Mouse (Mus musculus): ENCODE measurements around the gene Nell2. TPM values are rescaled to one million over a fixed set of nuclear protein-coding genes. Genes with fewer than 3 reads are reported as not detected.

Gene Nell2
- polyA plus RNA-seq, 1 experiment from 2014 or later = 21.4 TPM

- WGBS = 74% methylated on average over 11 of the region's 11 CpGs
- no peak overlapping the region for H3K9ac ChIP-seq
- H3K36me3 ChIP-seq = no peaks in the 10 kb centered on the region
- no peaks in the 10 kb centered on the region for H3K4me1 ChIP-seq
- no peak for ATAC-seq (ENCODE audit: insufficient number of reproducible peaks, low FRiP score, low TSS enrichment, low read depth)
- H3K9me3 ChIP-seq = no peaks in the 10 kb centered on the region
- no peak overlapping the region for H3K27ac ChIP-seq
- H3K4me2 ChIP-seq = no peak overlapping the region
- no peaks in the 10 kb centered on the region for H3K27me3 ChIP-seq
- no peak overlapping the region for H3K4me3 ChIP-seq
These were observed 118.0 kb downstream of the Nell2 start for GRCm38 (mm10) chr15:95410213-95410843.

- no peaks in the 10 kb centered on the region for H3K4me1 ChIP-seq
- WGBS = 73% methylated on average over 5 of the region's 5 CpGs
- H3K4me2 ChIP-seq = no peak overlapping the region
These were observed 138.0 kb downstream of the Nell2 start for GRCm38 (mm10) chr15:95390347-95390746.

GRCm38 (mm10) chr15:95388950-95389349, 139.4 kb downstream of the Nell2 start:
- Histone ChIP-seq H3K27me3 (no peaks in the 10 kb centered on the region), H3K9ac (no peak overlapping the region), H3K9me3 (no peaks in the 10 kb centered on the region), H3K4me2 (no peak overlapping the region), H3K4me1 (peaks cover 2% of the 10 kb centered on the region; the same call in 1 of the 2 replicates), H3K27ac (no peak overlapping the region), H3K36me3 (no peaks in the 10 kb centered on the region), H3K4me3 (no peak overlapping the region)
- ATAC-seq (ENCODE audit: insufficient number of reproducible peaks, low FRiP score, low TSS enrichment, low read depth) = no peak
- WGBS = 80% methylated on average over 4 of the region's 4 CpGs

More at GRCm38 (mm10) chr15:95390347-95390746, 138.0 kb downstream of the Nell2 start:
- no peak overlapping the region for H3K27ac ChIP-seq
- ATAC-seq (ENCODE audit: insufficient number of reproducible peaks, low FRiP score, low TSS enrichment, low read depth) = no peak
- H3K9me3 ChIP-seq = no peaks in the 10 kb centered on the region
- H3K9ac ChIP-seq = no peak overlapping the region
- no peaks in the 10 kb centered on the region for H3K27me3 ChIP-seq
- H3K4me3 ChIP-seq = no peak overlapping the region
- H3K36me3 ChIP-seq = no peaks in the 10 kb centered on the region

GRCm38 (mm10) chr15:95380859-95381258, 147.5 kb downstream of the Nell2 start:
- Histone ChIP-seq H3K4me2 (no peak overlapping the region), H3K9ac (no peak overlapping the region), H3K4me1 (peaks cover 12% of the 10 kb centered on the region; the same call in 1 of the 2 replicates), H3K4me3 (no peak overlapping the region), H3K36me3 (no peaks in the 10 kb centered on the region), H3K27ac (no peak overlapping the region), H3K9me3 (no peaks in the 10 kb centered on the region), H3K27me3 (no peaks in the 10 kb centered on the region)
- ATAC-seq (ENCODE audit: insufficient number of reproducible peaks, low FRiP score, low TSS enrichment, low read depth) = peak; percentile 52; the same call in 1 of the 2 replicates
- 30% methylated on average over 2 of the region's 2 CpGs for WGBS

GRCm38 (mm10) chr15:95370720-95371395, 157.5 kb downstream of the Nell2 start:
- H3K4me2 ChIP-seq = no peak overlapping the region
- 73% methylated on average over 16 of the region's 16 CpGs for WGBS
- no peak overlapping the region for H3K9ac ChIP-seq
- H3K4me1 ChIP-seq = no peaks in the 10 kb centered on the region
- no peaks in the 10 kb centered on the region for H3K27me3 ChIP-seq
- no peak overlapping the region for H3K4me3 ChIP-seq
- no peak overlapping the region for H3K27ac ChIP-seq
- no peak for ATAC-seq (ENCODE audit: insufficient number of reproducible peaks, low FRiP score, low TSS enrichment, low read depth)
- no peaks in the 10 kb centered on the region for H3K36me3 ChIP-seq
- no peaks in the 10 kb centered on the region for H3K9me3 ChIP-seq

- H3K9me3 ChIP-seq = no peaks in the 10 kb centered on the region
- H3K4me1 ChIP-seq = no peaks in the 10 kb centered on the region
- WGBS = 87% methylated on average over 10 of the region's 10 CpGs
- H3K9ac ChIP-seq = no peak overlapping the region
- H3K36me3 ChIP-seq = no peaks in the 10 kb centered on the region
- H3K27ac ChIP-seq = no peak overlapping the region
- no peaks in the 10 kb centered on the region for H3K27me3 ChIP-seq
- no peak overlapping the region for H3K4me2 ChIP-seq
- H3K4me3 ChIP-seq = no peak overlapping the region
- no peak for ATAC-seq (ENCODE audit: insufficient number of reproducible peaks, low FRiP score, low TSS enrichment, low read depth)
These were observed 160.2 kb downstream of the Nell2 start for GRCm38 (mm10) chr15:95368185-95368584.

GRCm38 (mm10) chr15:95366506-95366905, 161.9 kb downstream of the Nell2 start:
- H3K9ac ChIP-seq = no peak overlapping the region
- no peak overlapping the region for H3K4me2 ChIP-seq
- H3K36me3 ChIP-seq = no peaks in the 10 kb centered on the region
- 53% methylated on average over 3 of the region's 3 CpGs for WGBS
- H3K4me3 ChIP-seq = no peak overlapping the region
- ATAC-seq (ENCODE audit: insufficient number of reproducible peaks, low FRiP score, low TSS enrichment, low read depth) = no peak
- H3K27me3 ChIP-seq = no peaks in the 10 kb centered on the region
- no peak overlapping the region for H3K27ac ChIP-seq
- H3K4me1 ChIP-seq = no peaks in the 10 kb centered on the region
- no peaks in the 10 kb centered on the region for H3K9me3 ChIP-seq

GRCm38 (mm10) chr15:95354806-95355205, 173.6 kb downstream of the Nell2 start:
- Histone ChIP-seq H3K4me1 (no peaks in the 10 kb centered on the region), H3K9me3 (0 out of 2 replicates have a peak, but pooled peaks cover 3% of the 10 kb centered on the region), H3K4me3 (no peak overlapping the region), H3K4me2 (no peak overlapping the region), H3K27ac (no peak overlapping the region), H3K9ac (no peak overlapping the region), H3K27me3 (no peaks in the 10 kb centered on the region), H3K36me3 (no peaks in the 10 kb centered on the region)
- 89% methylated on average over 1 of the region's 1 CpGs for WGBS
- ATAC-seq (ENCODE audit: insufficient number of reproducible peaks, low FRiP score, low TSS enrichment, low read depth) = no peak

GRCm38 (mm10) chr15:95334323-95335296, 193.7 kb downstream of the Nell2 start:
- H3K27ac ChIP-seq = no peak overlapping the region
- 85% methylated on average over 11 of the region's 11 CpGs for WGBS
- H3K27me3 ChIP-seq = no peaks in the 10 kb centered on the region
- 0 out of 2 replicates have a peak, but pooled peaks cover 3% of the 10 kb centered on the region for H3K4me1 ChIP-seq
- H3K9me3 ChIP-seq = no peaks in the 10 kb centered on the region
- no peak for ATAC-seq (ENCODE audit: insufficient number of reproducible peaks, low FRiP score, low TSS enrichment, low read depth)
- H3K4me3 ChIP-seq = no peak overlapping the region
- H3K4me2 ChIP-seq = no peak overlapping the region
- H3K9ac ChIP-seq = no peak overlapping the region
- H3K36me3 ChIP-seq = no peaks in the 10 kb centered on the region

- no peak overlapping the region for H3K9ac ChIP-seq
- no peak overlapping the region for H3K4me2 ChIP-seq
- H3K27me3 ChIP-seq = no peaks in the 10 kb centered on the region
- WGBS = 70% methylated on average over 4 of the region's 4 CpGs
- H3K36me3 ChIP-seq = no peaks in the 10 kb centered on the region
- H3K4me1 ChIP-seq = 0 out of 2 replicates have a peak, but pooled peaks cover 3% of the 10 kb centered on the region
- no peak overlapping the region for H3K27ac ChIP-seq
- H3K4me3 ChIP-seq = no peak overlapping the region
- H3K9me3 ChIP-seq = no peaks in the 10 kb centered on the region
- no peak for ATAC-seq (ENCODE audit: insufficient number of reproducible peaks, low FRiP score, low TSS enrichment, low read depth)
These were observed 195.1 kb downstream of the Nell2 start for GRCm38 (mm10) chr15:95333229-95333628.

GRCm38 (mm10) chr15:95330926-95331325, 197.4 kb downstream of the Nell2 start:
- Histone ChIP-seq H3K4me3 (no peak overlapping the region), H3K4me1 (0 out of 2 replicates have a peak, but pooled peaks cover 3% of the 10 kb centered on the region), H3K9me3 (no peaks in the 10 kb centered on the region), H3K36me3 (no peaks in the 10 kb centered on the region), H3K4me2 (no peak overlapping the region), H3K27me3 (no peaks in the 10 kb centered on the region), H3K27ac (no peak overlapping the region), H3K9ac (no peak overlapping the region)
- ATAC-seq (ENCODE audit: insufficient number of reproducible peaks, low FRiP score, low TSS enrichment, low read depth) = no peak
- 53% methylated on average over 2 of the region's 2 CpGs for WGBS

All from limb, embryonic 15.5 days (tissue).